Mouse (Mus musculus): Measurements from ENCODE around the gene Rasa2.
"Not testable (repeated sequence)": the region's sequence is repeated elsewhere in the genome, so short reads cannot be mapped to it uniquely, and the experiment has no call there.

The Rasa2 gene

GRCm38 (mm10) chr9:96592670-96593600, 38.5 kb downstream of the Rasa2 start:
- DNase-seq (ENCODE audit: low read depth in 2 of 2, low spot score in 2 of 2), result no peak

- no peak for DNase-seq (ENCODE audit: low read depth in 2 of 2, low spot score in 2 of 2)
These were observed 42.1 kb downstream of the Rasa2 start for GRCm38 (mm10) chr9:96589346-96589745.

DNA sequence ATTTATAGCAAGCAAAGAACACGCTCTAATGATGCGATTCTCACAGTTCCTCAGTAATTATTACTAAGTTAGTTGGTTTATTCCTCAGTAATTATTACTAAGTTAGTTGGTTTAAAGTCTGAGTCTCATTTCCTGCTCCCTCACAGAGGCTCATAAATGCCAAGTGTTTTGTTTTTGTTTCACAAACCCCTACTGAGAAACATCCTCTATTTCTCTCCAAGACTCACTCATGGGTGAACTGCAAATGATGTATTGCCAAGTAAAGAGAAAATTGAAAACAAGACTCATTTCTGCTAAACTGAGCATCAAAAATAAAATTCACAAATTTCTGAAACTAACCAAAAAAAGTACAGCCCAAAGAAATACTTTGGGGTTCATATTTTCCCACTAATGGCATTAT, 47.9 kb downstream of the Rasa2 start:
- no peak for DNase-seq (ENCODE audit: low read depth in 2 of 2, low spot score in 2 of 2)

GRCm38 (mm10) chr9:96583076-96583475, 48.3 kb downstream of the Rasa2 start:
- DNase-seq (ENCODE audit: low read depth in 2 of 2, low spot score in 2 of 2), result peak; percentile 21 to 47

DNA sequence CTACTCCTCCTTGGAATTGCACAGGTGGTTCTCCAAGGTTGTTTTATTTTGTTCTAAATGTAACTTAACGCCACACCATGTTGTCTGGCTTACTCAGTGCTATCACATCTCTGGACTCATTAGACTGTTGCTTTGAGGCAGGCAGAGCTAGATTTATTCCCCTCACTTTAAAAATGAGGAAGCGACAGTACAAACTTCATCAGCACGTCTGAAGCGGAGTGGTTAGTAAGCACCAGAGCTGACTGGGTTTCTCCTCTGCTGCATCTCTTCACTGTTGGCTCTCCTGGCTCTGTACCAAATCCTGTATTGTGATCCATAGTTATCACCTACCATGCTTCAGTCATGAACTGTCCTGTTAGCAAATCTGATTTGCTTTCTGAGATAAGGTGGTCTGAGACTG, 53.2 kb downstream of the Rasa2 start:
- no peak for DNase-seq (ENCODE audit: low read depth in 2 of 2, low spot score in 2 of 2)

GRCm38 (mm10) chr9:96577674-96578073, 53.7 kb downstream of the Rasa2 start:
- DNase-seq (ENCODE audit: low read depth in 2 of 2, low spot score in 2 of 2), result no peak

DNA sequence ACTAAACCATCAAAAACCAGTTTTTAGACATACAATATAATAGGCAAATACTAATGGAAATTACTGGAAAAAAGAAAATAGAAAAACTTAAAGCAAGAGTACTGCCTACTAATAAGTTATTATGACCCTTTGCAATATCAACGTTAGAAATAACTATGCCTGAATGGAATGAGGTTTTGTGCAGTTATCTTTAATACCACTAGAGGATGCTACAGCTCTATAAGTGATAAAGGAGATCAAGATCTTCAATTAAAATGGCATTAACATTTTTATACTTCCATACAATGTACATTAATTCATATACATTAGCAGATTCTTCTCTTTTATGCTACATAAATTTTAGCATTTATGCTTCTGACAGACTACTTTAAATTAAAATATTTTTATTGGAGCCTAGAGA, 58.2 kb downstream of the Rasa2 start:
- DNase-seq (ENCODE audit: low read depth in 2 of 2, low spot score in 2 of 2), result no peak

- no peak for DNase-seq (ENCODE audit: low read depth in 2 of 2, low spot score in 2 of 2)
These were observed 58.7 kb downstream of the Rasa2 start for GRCm38 (mm10) chr9:96572754-96573153.

GRCm38 (mm10) chr9:96566470-96566996, 64.9 kb downstream of the Rasa2 start:
- DNase-seq (ENCODE audit: low read depth in 2 of 2, low spot score in 2 of 2), result no peak

DNA sequence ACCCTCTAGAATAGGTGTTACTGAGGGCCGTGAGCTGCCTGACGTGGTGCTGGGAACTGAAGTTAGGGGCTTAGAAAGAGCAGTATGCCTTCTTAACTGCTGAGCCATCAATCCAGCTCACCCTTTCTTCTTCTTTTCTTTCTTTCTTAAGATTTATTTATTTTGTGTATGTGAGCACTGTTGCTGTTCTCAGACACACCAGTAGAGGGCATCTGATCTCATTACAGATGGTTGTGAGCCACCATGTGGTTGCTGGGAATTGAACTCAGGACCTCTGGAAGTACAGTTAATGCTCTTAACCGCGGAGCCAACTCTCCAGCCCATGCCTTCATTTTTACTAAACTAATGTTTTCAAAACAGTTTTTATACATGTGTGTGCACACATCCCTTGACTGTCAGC, 67.9 kb downstream of the Rasa2 start:
- DNase-seq (ENCODE audit: low read depth in 2 of 2, low spot score in 2 of 2), result no peak

DNA sequence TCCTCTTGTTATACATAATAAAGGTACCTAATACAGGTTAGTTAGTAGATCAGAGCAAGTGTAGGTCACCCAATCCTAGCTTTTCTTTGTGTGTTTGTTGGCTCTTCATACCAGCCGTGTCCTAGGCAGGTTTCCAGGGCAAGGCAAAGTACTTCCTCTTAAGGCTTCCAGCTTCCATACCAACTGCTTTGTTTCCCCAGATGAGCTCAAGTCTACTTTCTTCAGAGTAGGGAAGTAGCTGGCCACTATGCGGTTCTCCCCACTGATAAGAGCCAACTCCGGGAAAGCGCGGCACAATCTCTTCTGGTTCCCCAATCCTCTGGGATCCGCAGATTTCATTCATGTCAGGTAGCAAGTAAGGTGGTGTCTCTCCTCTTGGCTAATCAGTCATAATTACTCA, 72.3 kb downstream of the Rasa2 start:
- no peak for DNase-seq (ENCODE audit: low read depth in 2 of 2, low spot score in 2 of 2)

- DNase-seq (ENCODE audit: low read depth in 2 of 2, low spot score in 2 of 2), result no peak
These were observed 72.8 kb downstream of the Rasa2 start for GRCm38 (mm10) chr9:96558594-96558993.

GRCm38 (mm10) chr9:96554095-96554494, 77.3 kb downstream of the Rasa2 start:
- no peak for DNase-seq (ENCODE audit: low read depth in 2 of 2, low spot score in 2 of 2)

DNA sequence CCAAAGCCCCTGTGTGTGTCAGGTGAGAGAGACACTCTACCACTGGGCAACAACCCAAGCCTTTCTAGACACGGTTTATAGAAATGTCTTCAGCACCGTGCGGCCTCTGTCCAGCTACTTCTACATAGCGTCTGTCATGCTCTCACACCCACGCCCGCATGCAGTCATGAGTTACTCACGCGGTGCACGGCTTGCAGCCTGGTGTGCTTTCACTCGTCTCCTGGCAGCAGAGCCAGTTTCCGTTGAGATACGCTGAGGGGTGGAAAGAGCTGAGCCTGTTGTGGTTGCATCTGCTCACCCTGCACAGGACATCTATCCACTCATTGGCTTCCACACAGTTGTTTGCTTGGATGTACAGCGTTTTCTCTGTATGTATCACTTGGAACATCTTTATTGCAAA, 86.0 kb downstream of the Rasa2 start:
- no peak for DNase-seq (ENCODE audit: low read depth in 2 of 2, low spot score in 2 of 2)

DNA sequence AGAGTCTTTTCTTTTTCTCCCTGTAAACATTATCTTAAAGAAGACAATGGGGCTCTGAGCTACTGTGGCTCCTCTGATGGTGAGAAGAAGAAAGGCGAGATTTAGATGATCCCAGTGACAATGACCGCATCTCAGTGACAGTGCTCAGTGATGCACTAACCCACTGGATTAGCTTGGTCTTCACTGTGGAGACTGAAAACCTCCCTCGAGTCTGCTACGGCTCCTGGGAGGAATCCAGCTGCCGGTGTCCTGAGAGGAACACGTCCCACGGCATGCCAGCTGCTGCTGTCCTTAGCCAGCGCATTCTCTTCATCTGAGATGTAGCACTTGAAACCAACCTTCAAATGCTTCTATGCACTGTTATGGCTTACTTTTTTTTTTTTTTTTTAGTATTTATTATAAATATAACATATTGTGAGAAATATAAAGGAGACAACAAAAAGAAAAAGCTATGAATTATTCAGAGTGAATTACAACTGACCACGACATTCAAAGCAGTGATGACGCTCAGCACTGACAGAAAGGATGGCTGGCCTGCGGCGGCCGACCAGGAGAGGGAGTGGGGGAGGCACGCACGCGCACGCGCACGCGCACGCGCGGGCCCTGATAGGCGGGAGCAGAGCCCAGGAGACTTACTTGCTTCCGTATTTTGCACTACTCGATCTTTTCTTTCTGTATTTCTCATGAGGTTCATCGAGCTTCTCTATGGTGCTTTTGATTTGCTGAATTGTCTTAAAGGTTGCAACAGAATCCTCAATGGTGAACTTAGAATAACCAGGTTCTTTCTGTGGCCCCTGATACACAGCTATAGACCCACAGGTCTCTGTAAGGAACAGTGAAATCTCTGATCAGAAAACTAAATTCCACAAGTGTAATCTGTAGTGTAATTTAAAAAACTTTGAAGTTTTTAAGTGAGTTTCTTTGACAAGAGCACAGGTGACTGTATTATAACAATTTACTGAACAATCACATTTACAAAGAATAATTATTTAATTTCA, 87.5 kb downstream of the Rasa2 start:
- DNase-seq (ENCODE audit: low read depth in 2 of 2, low spot score in 2 of 2), result no peak

- no peak for DNase-seq (ENCODE audit: low read depth in 2 of 2, low spot score in 2 of 2)
These were observed 92.5 kb downstream of the Rasa2 start for GRCm38 (mm10) chr9:96538916-96539315.

DNA sequence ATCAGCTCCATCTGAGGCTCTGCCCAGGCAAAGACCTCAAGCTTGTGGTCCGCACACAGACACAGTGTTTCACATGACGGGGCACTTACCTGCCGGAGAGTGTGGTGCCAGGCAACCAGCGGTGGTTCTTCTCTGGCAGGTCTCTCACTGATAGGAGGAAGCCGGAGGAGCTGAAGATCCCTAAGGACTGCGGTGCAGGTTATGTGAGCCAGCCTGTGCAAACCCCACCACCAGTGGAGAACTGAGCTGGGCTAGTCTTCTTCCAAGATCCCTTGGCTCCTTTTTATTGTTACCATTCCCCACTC, 93.8 kb downstream of the Rasa2 start:
- DNase-seq (ENCODE audit: low read depth in 2 of 2, low spot score in 2 of 2), result no peak

GRCm38 (mm10) chr9:96536895-96537614, 94.4 kb downstream of the Rasa2 start:
- DNase-seq (ENCODE audit: low read depth in 2 of 2, low spot score in 2 of 2), result no peak

DNA sequence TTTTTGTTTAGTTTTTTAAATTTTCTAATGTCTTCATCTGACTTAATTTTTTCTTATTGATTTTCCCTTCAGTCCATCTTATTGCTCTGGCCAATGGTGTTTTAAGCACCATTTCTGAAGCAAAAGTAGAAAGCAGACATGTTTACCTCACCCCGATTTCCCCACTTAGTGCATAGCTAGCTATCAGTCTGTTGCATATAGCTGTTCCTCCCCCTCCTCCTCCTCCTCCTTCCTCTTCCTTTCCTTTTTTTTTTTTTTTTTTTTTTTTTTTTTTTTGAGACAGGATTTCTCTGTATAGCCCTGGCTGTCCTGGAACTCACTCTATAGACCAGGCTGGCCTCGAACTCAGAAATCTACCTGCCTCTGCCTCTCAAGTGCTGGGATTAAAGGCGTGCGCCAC, 95.3 kb downstream of the Rasa2 start:
- DNase-seq (ENCODE audit: low read depth in 2 of 2, low spot score in 2 of 2), result not testable (repeated sequence)

- no peak for DNase-seq (ENCODE audit: low read depth in 2 of 2, low spot score in 2 of 2)
These were observed 96.0 kb downstream of the Rasa2 start for GRCm38 (mm10) chr9:96535431-96535830.

- no peak for DNase-seq (ENCODE audit: low read depth in 2 of 2, low spot score in 2 of 2)
These were observed 97.2 kb downstream of the Rasa2 start for GRCm38 (mm10) chr9:96534256-96534655.
